Mouse (Mus musculus) layer of hippocampus, adult 11-12 months (tissue): ENCODE data around the gene Zg16.
A peak's percentile ranks its signal among the peaks of the same experiment; 100 is the strongest.
"Not testable (repeated sequence)": the region's sequence is repeated elsewhere in the genome, so short reads cannot be mapped to it uniquely, and the experiment has no call there.

ENCODE experiments used
- DNase-seq: peaks from one replicate; pipeline ENCODE4 v3.0.0; 2022; ENCODE audit warnings: low spot score

Gene Zg16

DNA sequence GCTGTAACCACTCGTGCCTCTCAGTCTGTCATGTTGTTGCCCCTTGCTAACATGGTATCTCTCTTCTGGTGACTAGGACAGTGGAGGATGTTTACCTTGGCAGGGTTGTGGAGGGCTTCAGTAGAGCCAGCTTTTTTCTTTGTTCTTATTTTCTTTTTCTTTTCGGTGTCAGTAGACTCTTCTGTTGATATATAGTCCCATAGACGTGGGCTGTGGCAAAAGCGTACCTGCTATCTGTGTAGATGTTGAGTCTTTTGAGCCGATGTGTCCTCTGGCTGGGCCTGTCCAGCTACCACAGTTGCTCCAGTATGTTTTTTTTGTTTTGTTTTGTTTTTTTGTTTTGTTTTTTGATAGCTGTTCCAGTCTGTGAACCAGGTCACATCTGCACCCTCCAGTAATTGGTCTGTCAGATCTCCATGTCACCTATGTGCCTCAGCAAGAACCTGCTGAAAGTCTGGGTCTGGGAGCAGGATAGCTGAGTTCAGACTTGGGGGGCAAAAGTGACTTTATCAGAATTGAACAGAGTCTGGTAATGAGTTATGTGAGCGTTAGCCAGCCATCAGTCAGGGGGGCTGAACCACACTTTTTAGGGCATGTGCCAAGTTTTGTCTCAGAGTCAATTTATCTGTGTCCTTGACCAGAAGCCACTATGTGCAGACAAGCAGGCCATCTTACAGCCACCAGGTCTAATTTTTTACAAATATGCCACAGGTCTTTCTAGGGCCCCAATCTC, at the start of gene Zg16:
Gene Zg16 (minus strand): TSS at position 51 of the 733 bp plus-strand sequence.
- not testable (repeated sequence) for DNase-seq

DNA sequence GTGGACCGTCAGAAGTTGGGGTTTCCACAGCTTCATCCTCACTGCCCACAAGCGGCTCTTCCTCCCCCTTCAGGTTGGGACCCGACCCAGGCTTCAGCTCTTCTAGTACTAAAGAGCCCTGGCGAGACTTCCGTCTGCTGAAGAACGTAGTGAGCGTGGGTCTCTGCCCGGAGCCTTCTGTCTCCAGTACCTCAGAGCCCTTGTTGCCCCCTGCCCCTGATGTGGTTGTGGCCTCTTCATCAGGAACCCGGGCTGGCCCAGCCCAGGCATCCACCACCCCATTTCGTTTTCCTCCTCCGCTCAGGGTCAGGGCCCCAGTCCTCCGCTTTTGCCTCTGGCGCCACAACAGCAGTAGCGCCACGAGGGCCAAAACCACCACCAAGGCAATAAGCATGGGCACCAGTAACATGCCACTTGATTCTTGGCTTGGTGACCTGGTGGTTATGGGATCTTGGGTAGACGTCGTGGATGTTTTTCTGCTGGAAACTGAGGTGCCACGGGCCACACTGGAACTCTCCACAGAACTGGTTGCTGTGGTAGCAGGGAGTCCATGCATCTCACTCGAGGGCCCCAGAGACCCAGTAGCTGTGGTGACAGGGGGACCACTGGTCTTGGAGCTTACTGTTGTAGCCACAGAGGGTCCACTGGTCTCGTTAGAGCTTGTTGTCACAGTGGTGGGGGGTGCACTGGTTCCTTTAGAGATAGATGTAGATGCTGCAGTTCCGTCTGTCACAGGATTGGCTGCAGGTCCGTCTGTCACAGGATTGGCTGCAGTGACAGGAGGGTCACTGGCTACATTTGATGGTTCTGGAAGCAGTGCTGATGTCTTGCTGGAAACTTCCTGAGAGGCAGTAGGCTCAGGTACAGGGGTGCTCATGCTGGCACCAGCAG, 49.3 kb upstream of the Zg16 start:
- no peak for DNase-seq

DNA sequence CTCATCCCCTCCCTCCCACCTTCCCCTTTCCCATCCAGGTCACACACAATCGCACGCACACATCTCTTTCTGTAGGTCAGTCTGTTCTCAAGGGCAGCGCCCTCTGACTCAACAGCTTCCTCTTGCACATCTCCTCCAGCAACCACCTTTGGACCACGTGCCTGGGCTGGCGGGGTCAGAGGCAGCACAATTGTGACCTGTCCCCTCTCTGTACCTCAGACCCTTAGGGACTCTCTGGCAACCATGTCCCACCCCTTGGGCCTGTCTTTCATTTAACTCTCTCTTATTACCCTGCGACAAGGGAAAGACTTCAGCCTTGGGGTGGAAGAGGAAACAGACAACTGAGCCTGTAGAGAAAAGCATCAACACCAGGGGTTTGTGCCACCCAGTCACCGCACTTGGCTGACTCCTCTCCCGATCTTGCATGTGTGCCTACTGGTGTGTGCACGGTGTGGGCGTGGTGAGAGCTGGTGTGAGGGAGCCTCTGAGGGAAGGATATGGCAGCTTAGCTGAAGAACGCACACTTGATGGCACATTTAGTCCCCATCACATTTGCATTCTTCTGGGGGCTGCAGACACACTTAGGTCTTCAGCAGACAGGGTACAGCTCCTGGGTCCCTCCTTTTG, 47.8 kb upstream of the Zg16 start:
- no peak for DNase-seq

DNA sequence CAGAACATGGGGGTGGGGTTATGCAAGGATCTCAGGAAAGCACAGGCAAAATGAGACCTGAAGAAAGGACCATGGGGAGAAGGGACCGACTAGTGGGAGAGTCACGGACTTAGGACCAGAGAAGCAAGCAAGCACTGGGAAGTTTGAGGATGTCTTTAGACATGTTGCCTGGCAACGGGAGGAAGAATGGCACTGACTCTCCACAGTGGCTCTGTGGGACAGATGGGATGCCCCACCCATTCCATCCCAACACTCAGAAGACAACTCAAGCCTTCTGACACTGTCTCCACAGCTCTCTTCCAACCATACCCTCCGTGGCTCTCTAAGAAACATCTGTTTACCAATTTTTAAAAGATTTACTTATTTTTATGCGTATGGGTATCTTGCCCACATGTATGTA, 46.0 kb upstream of the Zg16 start:
- no peak for DNase-seq

DNA sequence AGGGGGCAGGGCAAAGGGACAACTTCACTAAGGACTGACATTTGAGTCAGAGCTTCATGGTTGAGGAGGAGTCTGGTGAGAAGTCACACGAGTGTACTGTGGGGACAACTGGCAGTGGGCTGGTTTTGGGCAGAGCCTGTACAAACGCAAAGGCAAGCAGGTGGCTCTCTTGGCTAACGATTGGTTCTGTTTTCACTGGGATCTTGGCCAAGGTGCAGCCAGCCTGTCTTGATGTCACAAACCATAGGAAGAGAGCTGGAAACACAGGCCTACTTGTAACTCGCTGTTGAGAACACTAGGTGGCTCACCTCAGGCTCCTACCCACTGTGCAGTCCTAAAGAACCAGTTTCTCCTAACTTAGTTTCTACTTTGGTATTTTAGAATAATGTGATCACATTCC, 42.5 kb upstream of the Zg16 start:
- peak; percentile 72 for DNase-seq

DNA sequence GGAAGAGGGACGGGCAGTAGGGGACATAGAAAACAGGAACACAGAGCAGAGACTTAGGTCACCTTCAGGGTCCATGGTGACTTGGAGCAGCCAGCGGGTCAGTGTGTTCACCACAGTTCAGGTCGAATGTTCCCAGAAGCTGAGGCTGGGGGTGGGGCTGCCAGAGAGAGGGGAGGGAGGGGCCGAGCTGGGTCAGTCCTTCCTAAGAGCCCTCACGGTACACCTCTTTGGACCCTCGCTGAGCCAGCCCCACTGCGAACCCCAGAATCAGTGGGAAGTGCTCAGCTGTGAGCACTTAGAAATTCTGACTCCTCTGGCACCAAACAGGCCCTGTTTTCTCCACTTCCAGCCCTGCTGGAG, 34.8 kb upstream of the Zg16 start, which contains the start of gene Qprt:
Gene Qprt (minus strand): TSS at position 316 of the 360 bp plus-strand sequence.
- DNase-seq = no peak

DNA sequence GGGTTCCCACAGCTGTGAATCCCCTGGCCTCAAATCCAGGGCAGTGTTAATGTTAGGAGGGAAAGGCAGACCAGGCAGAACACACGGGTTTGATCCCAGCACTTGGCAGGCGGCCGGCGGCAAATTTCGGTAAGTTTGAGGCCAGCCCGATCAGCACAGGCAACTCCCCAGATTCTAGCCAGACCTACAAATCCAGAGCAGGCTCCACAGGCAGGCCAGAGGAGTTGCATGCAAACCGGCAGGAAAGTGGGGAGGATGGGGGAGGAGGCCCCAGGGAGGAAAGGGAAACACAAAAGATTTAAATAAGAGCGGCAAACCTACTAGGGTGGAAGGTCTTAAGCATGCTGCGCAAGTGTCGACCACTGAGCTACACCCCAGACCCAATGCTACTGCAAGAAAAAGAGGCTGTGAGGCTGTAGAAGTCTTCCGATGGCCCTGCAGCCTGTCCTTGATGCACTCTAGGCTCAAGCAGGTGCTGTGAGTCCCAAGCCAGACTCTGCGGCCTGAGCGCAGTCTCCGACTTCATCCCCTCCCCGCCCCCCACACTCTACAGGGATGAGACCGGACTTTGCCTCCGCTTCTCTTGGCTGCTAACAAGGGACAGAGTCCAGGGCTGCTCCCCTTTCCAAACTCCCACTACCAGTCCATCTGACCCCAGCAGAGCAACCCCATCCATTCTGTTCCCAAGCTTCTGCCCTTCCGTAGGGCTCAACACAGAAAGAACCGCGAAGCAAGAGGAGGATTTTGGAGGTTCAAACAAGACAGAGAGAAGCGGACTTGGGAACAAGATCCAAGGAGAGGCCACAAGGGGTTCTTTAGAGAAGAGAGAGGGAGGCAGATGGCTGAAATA, 34.2 kb upstream of the Zg16 start:
- DNase-seq = no peak

DNA sequence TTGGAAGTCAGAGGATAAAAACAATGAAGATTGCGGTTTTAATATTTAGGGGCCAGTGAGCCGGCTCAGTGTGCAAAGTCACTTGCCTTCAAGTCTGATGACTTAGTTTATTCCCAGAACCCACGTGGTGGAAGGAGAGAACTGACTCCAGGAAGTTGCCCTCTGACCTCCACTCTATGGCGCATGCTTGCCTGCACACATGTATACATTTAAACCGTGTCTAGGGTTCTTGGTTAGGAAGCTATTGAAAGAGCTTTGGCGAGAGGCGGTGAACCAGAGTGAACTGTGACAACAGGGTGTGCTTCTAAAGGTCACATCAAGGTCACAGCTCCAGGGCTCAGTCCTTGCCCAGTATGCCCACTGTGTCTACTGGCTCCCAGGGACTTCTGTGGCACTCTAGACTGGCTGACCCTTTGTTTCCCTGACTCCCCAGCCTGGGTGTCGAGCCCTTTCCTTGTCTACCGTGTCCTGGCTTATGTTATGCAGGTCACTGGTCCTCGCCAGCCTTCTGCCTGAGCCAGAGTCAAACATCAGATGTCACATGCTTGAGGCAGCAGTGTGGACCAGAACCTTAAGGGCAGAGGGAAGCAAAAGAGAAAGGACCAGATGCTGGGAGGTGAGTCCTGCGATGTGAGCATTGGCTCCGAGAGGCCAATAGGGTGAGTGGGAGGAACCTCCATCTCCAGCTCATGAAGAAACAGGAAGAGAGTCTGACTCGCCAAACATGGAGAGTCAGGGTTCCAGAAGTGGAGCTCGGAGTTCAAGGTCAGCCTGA, 31.7 kb upstream of the Zg16 start:
- DNase-seq = no peak

DNA sequence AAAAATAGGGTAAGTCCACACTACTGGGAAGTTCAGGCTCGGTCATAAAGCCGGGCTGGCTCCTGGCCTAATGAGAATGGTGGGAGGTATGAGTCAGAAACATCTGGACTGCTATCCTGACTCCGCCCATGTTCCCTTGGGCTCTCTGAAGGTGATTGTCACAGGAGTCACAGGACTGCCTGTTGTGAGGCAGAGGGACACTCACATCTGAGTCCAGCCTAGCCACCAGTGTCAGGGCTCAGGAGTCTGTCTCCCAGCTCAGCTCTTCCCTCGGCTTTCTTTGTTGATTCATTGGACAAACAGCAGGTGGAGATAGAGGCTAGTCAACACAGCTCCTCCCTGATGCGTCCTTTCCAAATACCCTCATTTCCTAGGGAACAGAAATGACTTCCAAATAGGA, 30.8 kb upstream of the Zg16 start:
- no peak for DNase-seq

DNA sequence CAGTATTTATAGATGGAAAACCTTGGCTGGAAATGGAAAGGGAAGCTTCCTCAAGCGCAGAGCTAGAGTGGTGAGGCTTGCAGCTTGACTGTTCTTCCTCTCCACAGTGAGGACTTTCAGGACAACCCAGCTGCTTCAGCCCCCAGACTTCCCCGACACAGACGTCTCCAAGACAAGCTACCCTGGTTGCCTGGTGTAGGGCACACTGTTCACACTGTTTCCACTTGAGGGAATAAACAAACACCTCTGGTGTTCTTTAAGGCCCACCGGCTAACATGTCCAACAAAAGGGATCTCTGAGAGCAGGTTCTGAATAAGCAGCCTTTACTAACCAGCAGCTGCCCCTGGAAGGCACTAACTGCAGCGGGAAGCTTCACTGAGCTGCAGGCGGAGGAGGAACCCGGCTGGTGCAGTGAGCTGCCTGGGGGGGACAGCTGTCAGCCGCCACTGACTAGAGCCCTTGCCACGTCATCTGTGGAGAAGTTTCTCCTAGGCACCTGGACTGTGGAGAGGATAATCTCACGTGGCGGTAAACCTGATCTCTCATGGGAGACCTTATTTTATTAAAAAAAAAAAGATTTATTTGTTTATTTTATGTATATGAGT, 29.3 kb upstream of the Zg16 start:
- no peak for DNase-seq

DNA sequence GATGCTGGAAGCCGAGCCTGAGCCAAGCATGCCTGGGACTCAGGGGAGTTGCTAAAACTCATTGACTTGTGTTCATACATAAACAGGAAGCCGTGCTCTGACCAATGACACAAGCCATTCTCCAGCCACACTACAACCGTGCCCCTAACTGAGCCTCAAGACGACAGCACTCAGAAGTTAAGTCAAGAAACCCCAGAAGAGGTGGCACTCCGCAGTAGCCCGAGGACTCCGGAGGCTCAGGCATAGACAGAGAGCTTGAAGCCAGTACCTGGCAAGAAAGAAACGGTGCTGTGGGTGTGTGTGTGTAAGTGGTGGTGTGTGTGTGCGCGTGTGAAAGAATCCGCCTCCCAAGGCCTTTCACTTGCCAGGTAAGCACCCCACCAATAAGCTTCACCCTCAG, 27.8 kb upstream of the Zg16 start:
- no peak for DNase-seq

DNA sequence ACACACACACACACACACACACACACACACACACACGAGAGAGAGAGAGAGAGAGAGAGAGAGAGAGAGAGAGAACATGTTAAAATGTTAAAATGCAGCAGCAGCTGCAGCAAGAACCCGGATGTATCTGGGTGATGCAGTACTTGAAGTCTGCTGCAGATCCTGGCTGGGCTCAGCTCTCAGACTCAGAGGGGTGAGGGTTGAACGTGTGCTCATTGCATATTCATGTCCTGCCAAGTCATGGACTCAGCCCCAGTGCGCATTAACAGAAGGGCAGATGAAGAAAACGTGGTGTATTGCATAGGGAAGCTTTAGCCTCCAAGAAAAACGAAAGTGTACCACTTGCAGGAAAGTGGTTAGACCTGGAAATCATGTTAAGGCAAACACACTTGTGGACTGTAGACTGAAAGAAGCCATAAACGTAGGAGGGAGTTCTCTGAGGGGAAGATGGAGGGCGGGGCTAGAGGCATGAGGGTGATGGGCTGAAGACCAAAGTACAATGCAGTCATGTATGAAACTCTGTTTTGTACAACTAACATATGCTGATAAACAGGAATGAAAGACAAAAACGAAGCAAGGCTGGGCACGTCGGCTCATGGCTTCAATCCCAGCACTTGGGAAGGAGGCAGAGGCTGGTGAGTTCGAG, 26.6 kb upstream of the Zg16 start:
- DNase-seq = no peak

DNA sequence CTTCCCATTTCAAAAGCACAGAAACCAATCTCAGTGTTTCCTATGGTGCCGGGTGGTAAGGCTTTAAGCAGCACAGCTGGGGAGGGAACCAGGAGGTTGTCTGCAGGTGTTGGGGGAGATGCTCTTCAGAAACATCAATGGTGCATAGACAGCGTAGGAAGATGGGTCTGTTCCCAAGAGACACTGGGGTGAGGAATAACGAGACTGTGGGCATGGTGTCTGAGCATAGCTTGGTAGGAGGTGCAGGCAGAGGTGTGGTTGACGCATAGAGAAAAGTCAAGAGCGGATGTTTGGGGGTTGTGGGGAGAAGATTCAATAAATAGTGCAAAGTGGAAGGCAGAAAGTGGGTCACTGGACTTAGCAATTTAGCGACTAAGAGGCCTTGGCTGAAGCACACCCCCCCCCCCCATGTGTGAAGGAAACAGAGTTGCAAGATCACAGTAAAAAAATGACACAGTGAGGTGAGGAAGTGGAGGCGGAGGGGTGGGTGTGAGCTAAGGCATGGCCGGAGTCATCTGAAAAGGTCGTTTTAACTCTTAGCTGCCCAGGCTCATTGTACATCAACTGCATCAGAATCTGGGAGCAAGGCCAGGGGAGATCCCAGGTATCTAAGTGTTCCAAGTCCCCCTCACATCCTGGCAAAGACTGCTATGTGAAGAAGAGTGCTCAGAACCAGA, 25.9 kb upstream of the Zg16 start:
- DNase-seq = no peak

DNA sequence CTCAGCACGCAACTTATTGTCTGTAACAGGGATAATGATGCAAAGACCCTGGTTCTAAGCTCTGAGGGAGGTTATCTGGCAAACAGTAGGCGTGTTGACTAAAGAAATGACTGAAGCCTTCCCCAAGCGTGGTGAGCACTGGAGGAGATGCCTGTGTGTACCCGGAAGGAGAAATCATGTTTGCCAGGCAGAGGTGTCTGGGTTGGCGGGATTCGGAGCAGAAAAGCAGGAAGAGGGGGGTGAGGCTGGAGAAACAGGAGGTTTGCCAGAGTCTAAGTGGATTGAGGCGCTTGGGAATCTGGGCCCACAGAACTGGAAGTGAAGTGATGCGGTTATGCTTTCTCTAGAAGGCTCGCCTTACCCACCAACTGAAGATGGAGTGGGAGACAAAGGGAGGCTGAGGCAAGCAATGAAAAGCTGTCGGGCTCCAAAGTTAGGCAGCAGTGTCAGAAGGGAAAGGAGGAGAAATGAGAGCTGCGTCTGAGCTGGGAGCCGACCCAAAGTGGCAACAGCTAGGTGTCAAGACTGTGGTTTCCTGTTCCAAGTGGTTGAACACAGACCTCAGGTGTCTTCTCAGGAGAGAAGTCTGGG, 25.2 kb upstream of the Zg16 start:
- DNase-seq = no peak

DNA sequence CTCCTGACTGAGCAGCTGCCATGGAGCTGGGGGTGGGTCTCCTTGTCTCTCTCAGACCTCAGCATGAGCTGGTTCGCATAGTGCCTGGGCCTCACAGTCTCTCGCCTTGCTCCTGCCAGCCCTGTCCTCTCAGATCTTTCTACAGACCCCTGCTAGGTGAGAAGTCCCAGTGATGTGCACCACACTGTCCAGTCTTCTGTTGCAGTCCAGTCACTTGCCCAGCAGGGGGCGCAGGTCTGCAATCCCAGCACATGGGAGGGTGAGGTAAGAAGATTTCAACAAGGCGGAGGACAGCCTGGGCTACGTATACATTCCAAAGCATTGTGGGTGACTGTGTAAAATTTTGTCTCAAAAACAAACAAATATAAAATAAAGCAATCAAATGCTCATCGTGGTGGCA, 24.3 kb upstream of the Zg16 start:
- DNase-seq = peak; percentile 52

DNA sequence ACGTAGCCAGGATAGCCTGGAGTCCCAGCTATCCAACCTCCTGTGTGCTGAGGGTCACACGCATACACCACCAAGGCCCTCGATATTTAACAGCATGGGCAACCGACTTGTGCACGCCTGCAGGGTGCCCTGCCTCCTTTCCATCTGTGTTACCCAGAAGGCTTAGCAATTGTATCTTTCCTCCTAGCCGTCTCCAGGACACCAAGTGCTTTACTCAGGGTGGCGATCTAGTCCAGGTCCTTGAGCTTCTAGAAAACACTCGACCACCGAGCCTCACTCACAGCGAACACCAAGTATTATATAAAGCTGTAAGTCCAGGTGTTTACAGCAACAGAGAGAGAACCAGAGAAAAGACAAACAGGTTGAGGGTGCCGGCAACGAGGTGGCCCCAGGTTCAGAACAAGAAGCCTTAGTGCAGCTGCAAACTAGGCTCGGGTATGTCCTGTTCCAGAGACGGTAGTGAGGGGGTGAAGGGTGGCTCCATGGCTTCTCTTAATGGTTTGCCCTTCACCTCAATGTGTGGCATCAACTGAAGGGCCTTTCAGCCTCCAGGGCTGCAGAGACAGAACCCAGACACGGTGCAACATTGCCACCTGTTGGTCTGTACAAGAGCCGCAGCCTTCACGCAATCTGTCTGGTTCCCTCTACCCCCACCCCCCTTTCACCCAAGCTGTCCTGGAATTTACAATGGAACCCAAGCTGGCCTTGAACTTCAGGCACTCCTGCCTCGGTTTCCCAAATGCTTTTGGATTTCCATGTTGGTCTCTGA, 23.3 kb upstream of the Zg16 start:
- peak; percentile 82 for DNase-seq

DNA sequence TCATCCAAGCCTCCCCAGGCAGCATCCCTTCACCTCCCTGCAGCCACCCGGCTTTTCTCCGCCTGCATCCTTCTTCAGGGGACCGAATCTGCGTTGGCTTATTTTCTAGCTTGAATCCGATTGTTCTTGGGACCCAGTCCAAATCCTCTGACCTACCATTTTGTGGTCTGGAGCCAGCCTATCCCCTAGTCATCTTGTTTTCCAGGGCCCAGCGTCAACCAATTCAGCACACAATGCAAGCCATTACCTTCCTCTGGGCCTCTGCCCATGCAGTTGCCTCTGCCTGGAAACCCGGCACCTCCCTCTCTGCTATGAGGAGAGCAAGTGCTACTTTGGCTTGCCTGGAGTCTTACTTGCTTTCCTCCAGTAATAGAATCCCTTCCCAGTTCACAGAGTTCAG, 18.4 kb upstream of the Zg16 start:
- no peak for DNase-seq

DNA sequence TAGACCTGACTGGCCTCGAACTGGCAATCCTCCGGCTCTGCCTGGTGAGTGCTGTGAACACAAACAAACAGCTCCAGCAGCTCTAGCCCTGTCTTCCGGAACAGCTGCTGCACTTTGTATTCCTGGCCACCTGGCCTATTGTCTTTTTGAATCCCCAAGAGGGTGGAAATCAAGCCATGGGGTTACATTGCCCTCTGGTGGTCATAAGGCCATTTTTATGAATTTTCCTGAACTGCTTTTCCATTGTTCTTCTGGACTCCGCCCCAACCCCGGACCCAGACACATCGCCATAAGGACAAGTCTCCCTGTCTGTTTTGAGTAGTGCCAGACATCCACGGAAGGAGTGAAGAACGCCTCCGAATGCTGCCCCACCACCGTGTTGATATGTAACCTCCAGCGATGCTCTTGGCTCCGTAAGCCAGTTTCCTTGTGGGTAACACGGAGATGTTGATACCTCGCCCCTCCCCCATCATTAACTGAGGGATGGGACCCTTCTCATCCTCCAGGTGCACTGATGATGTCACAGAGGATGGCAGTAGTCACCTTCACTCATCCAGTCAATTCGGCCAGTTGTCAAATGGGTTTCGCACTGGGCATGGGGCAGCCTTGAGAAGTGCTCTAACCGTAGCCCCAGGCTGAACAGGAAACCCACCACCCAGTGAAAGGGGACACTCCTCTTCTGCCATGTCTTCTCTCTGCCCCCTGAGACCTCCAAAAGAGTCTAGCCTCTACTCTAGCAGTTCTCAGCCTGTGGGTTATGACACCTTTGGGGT, 17.6 kb upstream of the Zg16 start:
- peak; percentile 89 for DNase-seq
